Mouse (Mus musculus): Measurements from ENCODE around the gene Olfr1564. TPM values are rescaled to one million over a fixed set of nuclear protein-coding genes. Genes with fewer than 3 reads are reported as not detected.

The Olfr1564 gene
- 0.10 and 0.21 TPM in 2 replicates for polyA plus RNA-seq (2012; rRNA removed)

DNA sequence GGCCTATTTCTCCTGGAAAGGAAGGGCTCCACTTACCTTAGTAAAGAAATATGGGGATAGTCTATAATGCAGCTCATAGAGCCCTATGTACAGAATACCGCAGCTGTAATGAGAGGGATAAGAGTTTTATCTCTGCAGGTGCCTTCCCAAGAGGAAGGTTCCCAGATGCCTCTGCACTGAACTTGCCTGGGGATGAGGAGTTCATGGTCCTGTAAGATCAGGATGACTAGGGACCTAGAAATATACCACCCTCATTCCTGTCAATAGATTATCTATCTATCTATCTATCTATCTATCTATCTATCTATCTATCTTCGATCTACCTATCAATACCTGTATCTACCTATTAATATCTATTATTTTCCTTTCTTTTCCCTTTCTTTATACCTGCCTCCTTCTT, at the start of gene Olfr1564:
Gene Olfr1564, minus strand, starts transcription at position 101 of the 400 bp plus-strand sequence.

DNA sequence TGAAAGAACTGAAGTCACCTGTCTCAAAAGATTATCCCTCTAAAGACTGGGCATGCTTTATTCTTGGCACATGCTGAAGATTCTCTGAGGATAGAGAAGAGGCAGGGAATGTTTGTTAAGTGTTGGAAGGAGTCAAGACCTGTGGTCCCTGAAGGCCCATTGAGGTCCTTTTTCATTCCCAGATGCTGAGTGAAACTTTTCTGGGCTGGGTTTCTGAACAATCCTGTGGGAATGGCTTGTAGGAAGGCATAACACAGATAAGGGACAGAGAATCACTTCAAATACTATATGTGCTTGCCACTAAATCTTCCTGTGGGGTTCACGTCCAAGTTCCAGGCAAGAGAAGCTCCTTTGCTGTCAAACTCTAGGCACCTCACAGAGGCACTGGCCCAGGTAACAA, 42.9 kb upstream of the Olfr1564 start, which contains the start of gene Olfr63:
Gene Olfr63, plus strand, starts transcription at position 301 of the 400 bp plus-strand sequence.

DNA sequence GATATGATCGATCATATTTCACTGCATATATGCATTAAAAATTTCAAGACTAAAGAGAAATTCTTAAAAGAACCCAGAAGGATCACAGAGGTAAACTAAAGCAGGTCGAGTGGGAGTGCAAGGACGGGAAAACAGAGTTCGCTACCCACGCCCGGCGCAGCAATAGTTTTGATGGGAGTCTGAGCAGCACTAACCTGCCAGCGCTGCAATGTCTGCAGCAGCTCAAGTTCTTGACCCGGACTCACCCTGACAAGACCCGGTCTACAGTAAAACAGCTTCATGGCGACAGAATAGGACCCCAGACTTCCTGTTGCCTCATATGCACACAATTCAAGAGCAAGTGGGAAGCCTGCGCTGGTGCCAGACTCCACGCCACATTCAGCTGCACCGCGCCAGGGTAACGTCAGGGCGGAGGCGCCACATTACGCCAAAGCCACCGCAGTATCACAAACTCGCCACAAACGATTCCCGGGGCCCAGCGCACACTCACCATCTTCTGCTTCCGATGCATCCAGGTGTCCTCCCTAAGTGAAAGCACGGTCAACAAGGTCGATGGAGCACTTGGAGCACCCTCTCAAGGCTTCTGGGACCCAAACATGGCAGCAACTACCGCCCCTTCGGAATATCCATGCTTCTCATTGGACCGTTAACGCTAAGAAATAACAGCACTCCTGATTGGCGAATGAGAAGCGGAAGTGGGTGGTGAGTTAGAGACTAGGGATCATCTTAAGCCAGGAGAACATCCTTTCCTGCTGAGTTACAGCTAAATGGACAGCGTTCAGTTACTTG, 33.2 kb upstream of the Olfr1564 start, which contains the start of gene Zfp955a:
Gene Zfp955a, minus strand, starts transcription at position 616 of the 789 bp plus-strand sequence.

DNA sequence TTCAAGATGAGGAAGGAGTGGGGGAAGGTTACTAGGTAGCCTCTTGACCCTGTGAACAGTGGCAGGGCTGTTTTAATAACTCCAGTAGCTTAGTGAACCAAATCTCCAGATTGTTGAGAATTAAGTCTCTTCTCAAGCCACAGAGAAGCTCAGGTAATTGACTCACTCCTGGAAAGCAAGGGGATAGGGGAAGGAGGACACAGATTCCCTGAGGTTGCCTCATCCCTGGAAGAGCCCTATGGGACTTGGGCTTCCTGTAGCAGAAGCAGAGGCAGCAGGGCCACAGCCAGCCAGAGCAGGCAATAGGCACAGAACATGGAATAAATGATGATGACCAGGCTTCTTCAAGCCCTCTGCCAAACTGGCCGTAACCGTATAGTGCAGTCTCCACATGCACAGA, 30.5 kb downstream of the Olfr1564 start, which contains the start of gene Olfr239:
Gene Olfr239, plus strand, starts transcription at position 301 of the 400 bp plus-strand sequence.

DNA sequence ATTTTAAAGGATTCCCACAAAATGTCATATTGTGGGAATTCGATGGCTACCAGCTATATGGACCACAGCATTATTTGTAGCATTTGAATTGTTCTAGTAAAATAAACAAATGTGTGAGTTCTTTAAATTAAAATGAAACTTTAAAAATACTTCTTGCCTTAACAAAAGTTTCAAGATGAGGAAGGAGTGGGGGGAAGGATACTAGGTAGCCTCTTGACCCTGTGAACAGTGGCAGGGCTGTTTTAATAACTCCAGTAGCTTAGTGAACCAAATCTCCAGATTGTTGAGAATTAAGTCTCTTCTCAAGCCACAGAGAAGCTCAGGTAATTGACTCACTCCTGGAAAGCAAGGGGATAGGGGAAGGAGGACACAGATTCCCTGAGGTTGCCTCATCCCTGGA, 53.3 kb downstream of the Olfr1564 start, which contains the start of gene Olfr55:
Gene Olfr55, plus strand, starts transcription at position 301 of the 400 bp plus-strand sequence.

Other genes with a start within 250 kb of the Olfr1564 start
- 8.9 and 12.6 TPM in 2 replicates for gene Zfp952, start 228.6 kb downstream of the Olfr1564 start, polyA plus RNA-seq (2012; rRNA removed)
- gene Zfp763, start 188.3 kb downstream of the Olfr1564 start, polyA plus RNA-seq (2012; rRNA removed), result 8.5 and 13.4 TPM in 2 replicates
- gene 4921501E09Rik, start 153.6 kb downstream of the Olfr1564 start, polyA plus RNA-seq (2012; rRNA removed), result not detected in 2 replicates
- 7.3 and 9.1 TPM in 2 replicates for gene Zfp563, start 132.4 kb downstream of the Olfr1564 start, polyA plus RNA-seq (2012; rRNA removed)
- 0.05 and 0.12 TPM in 2 replicates for gene Morc2b, start 82.0 kb downstream of the Olfr1564 start, polyA plus RNA-seq (2012; rRNA removed)
- not detected in 2 replicates for gene Olfr55, start 53.2 kb downstream of the Olfr1564 start, polyA plus RNA-seq (2012; rRNA removed)
- not detected in 2 replicates for gene Olfr239, start 30.4 kb downstream of the Olfr1564 start, polyA plus RNA-seq (2012; rRNA removed)
- gene Zfp955a, start 33.5 kb upstream of the Olfr1564 start, polyA plus RNA-seq (2012; rRNA removed), result 5.9 and 10.5 TPM in 2 replicates
- not detected in 2 replicates for gene Olfr63, start 43.0 kb upstream of the Olfr1564 start, polyA plus RNA-seq (2012; rRNA removed)
- gene Zfp955b, start 67.9 kb upstream of the Olfr1564 start, polyA plus RNA-seq (2012; rRNA removed), result 6.5 and 9.6 TPM in 2 replicates
- 9.0 and 14.6 TPM in 2 replicates for gene Zfp81, start 137.2 kb upstream of the Olfr1564 start, polyA plus RNA-seq (2012; rRNA removed)
- gene Zfp101, start 173.0 kb upstream of the Olfr1564 start, polyA plus RNA-seq (2012; rRNA removed), result 39.9 and 48.7 TPM in 2 replicates
- 0.05 TPM in 1 of 2 replicates, not detected in the other for gene Actl9, start 211.2 kb upstream of the Olfr1564 start, polyA plus RNA-seq (2012; rRNA removed)

Measured in central nervous system, embryonic 11.5 days (tissue).